Mouse (Mus musculus): ENCODE results near the gene Nck2.

The Nck2 gene

DNA sequence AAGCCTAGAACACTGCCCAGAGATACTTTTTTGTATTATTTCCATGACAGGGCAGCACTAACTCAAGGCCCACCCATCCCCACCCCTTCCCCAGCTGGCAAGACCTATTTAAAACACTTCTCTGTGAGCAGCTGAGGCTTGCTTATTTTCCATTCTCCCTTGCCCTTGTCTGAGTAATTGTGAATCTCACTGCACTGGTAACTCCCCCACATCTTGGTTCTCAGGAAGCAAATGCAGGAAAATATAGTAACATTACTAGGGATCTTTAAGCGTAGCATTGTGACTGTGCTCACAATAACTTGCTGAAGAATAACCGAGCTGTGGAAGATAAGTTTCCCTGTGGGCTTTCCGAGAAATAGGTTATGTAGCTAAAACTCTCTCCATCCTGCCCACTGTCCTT, 24.6 kb downstream of the Nck2 start:
- DNase-seq (ENCODE audit: low spot score): no peak

GRCm38 (mm10) chr1:43470421-43471179, 26.2 kb downstream of the Nck2 start:
- no peak for DNase-seq (ENCODE audit: low spot score)

GRCm38 (mm10) chr1:43471180-43472045, 27.0 kb downstream of the Nck2 start:
- peak; percentile 56 for DNase-seq (ENCODE audit: low spot score)

DNA sequence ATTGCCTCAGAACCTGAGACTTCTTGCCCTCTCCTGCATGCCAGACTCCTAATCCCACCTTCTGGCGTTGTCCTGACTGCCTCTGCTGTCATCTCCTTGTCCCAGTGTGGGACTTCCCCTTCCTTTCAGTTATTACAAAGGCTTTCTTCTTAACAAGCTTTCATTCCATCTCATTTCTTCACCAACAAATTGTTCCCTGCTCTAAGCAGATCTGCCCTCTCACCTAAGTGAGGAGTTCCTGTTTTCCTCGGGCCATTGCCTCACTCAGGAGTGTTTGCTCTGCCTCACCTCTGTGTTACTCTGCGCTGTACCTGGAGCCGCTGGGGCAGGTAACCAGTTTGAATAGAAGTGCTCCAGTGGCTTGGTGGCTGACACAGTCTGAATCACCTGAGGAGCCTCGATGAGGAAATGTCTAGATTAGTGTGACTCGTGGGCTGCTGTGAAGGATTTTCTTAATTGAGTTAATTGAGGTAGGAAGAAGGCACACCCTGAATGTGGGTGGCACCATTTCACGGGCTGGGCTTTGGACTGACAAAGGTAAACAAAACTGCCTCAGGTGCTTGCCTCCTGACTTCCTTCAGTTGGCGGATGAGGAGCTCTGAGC, 27.8 kb downstream of the Nck2 start:
- DNase-seq (ENCODE audit: low spot score): no peak

DNA sequence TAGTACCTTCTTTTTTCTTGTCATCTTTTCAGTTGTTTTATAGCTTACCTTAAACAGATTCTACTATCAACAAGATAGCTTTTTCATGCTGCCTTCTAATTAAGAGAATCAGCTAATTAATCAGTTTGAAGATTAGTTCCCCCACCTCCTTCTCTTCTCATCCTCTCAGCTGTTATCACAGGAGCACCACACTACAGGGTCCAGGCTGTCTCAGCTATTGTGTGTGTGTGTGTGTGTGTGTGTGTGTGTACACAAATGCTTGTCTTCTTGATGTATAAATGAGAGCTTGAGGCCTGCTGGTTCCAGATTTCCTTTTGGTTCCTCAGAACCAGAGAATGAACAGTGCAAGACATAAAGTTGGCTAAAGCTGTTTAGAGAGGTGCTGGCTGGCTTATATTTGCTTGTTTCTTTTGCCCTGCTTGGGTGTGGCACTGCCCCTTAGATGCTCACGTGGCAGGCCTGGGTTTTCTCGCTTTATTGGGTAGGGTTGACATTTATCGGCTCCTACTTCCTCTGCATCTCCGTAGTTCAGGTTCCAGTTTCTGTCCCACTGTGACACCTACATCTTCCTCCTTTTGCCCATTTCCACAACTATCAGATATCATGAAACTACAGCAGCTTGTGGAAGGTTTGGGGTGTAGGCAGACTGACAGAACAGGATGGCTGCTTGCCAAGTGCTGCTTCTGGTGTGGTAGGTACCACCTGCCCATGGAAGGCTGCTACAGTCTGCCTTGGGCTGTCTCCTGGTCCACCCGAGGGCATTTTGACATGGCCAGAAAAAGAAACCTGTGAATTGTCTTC, 29.6 kb downstream of the Nck2 start:
- DNase-seq (ENCODE audit: low spot score): no peak

GRCm38 (mm10) chr1:43474535-43475409, 30.4 kb downstream of the Nck2 start:
- peak; percentile 89 for DNase-seq (ENCODE audit: low spot score)

DNA sequence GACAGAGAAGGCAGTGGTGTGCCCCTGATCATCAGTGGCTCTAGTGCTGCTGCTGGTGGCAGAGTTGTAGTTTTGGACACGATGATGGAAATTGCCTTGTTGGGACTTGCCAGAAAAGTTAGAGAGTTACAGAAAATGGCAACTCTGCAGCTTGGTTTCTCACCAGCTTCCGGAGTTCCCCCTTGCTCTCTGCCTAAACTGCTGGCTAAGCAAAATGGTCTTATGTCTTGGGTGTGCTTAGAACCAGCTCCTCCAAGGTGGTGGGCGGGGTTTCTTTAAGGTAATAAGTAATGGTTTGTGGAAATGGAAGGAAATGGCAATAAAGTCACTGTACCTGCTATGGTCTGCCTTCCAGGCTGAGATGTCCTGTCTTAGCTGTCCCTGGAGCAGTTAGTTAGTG, 33.6 kb downstream of the Nck2 start:
- DNase-seq (ENCODE audit: low spot score): no peak

DNA sequence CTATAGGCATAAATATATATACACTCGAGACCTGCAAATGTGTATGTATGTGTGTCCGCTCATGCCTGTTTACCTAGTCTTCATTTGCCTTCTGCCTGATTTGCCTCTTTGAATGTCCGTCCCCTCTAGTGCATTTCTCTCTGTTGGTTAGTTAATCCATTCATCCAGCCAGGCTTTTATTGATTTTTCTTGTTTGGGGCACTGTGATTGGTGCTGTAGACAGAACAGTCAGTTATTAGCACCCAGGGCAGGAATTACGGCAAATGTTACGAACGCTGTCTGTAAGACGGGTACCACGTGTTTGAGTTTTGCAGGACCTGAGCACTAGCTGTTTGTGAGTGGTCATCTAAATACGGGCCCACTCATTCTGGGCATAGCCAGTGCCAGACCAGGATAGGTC, 40.8 kb downstream of the Nck2 start:
- DNase-seq (ENCODE audit: low spot score): no peak

DNA sequence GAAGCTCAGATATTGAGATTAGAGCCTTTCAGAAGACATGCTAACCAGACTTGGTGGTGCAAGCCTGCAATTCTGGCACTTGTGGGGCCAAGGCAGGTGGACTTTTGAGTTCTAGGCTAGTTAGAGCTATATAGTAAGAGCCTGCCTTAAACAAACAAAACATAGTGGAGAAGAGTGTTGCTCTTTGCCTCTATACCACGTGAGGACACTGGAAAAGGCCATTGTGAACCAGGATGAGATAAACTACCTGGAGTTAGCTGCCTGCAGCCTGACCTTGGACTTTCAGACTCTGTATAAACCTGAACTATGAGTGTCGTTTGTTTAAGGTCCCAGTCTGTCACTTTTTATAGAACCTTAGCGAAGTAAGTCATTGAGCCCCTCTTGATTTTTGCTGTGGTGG, 42.1 kb downstream of the Nck2 start:
- DNase-seq (ENCODE audit: low spot score): no peak

DNA sequence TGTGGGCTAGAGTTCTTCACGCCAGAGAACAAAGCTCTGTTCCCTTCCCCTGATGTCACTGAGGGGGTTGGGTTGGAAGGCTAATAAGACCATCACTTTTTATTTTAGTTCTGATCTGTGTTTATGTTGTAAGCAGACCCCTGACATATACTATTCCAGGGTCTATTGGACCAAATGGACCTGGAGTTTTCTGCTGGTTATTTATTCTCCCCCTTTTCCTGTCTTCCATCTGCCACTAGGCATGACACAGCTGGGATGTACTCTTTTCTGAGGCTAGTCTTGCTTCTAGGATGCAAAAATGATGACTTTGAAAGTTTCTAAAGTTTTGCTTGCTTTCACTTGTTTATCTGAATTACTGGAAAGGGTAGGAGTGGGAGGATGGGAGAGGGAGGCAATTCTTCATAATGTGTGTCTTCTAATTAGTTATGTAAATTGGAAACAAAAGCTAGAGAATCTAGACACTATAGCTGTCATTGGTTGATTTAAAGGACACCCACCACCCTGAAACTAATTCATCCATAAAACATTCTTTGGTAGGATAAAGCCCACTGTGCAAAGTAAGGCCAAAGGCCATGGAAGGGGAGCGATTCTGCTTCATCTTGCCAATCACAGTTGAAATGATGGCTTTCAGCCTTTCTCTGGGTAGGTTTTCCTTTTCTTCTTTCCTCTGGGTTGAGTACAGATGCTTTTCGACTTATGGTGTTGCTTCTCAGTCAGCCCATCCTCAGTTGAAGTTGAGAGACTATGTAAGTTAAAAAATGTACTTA, 42.8 kb downstream of the Nck2 start:
- no peak for DNase-seq (ENCODE audit: low spot score)

DNA sequence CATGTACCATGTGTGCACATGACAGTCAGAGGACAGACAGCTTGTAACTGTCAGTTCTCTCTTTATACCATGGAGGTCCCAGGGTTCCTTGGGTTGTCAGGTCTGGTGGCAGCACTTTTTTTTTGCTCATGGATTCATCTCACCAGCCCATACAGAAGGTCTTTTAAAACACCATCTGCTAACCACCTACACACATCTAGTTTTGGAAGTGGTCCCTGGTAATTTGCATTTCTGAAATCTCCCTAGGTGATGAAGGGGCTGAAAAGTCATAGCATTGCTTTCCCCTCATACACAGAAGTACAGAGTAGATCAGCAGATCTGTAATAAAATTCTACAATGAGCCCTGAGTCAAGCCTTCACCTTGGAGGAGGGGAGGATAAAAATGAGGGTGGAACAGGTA, 44.9 kb downstream of the Nck2 start:
- no peak for DNase-seq (ENCODE audit: low spot score)

DNA sequence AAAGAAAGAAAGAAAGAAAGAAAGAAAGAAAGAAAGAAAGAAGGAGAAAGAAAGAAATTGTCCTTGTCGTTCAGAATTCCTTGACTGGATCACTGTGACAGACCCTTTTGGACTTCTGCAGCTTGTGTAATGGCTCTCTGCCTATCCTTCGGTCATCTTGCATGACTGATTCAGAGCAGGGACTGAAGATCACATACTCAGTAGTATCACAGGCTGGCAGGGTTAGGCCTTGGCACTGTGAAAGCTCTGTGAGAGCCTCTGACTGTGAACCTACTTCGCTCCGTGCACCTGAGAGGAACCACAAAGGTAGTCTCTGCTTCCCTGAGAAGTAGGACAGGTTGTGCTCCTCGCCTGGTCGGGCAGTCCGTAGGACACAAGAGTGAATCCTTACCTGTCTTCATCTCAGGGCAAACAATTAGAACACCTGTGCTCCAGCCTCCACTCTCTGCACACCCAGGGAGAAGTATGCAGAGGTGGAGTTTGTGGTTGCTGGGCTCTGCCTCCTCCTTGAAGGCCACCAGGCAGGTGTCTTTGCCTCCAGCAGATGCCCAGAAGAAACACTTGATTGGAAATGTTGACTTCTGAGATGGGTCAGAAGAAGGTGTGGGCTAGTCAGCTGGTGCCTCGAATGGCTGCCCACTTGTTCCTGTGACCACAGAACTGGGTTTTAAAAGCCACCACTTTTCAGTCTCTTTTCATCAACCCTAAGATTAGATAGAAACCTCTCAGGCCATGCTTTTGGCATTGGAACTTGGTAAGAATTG, 47.3 kb downstream of the Nck2 start:
- no peak for DNase-seq (ENCODE audit: low spot score)

DNA sequence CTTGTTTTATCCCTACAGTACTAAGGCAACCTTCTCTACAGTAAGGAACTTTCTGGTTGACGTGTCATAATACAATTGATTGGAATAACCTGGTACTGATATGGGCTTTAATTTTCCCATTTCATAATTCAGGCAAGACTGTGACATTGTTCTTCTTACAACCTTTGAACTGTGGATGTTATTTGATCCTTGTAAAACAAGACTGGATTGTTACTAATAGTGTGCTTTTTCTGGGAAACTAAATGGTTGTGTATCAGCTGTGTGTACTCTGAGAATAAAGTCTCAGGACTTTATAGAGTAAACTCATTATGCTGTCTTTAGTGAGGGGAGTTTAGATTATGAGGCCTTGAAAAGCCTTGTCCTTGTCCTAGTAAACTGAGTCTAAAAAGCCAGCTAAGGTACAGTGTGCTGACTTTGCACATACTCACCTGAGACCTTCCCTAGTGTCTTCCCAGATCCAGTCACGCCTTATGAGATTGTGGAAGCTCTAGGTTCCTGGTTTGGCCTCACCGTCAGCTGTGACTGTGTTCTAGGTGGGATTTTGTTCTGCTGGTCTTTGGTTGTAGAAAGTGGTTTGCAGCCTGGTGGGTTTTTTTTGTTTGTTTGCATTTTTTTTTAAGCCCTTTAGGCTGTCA, 48.5 kb downstream of the Nck2 start:
- no peak for DNase-seq (ENCODE audit: low spot score)

GRCm38 (mm10) chr1:43496051-43496450, 51.7 kb downstream of the Nck2 start:
- DNase-seq (ENCODE audit: low spot score): peak; percentile 78

DNA sequence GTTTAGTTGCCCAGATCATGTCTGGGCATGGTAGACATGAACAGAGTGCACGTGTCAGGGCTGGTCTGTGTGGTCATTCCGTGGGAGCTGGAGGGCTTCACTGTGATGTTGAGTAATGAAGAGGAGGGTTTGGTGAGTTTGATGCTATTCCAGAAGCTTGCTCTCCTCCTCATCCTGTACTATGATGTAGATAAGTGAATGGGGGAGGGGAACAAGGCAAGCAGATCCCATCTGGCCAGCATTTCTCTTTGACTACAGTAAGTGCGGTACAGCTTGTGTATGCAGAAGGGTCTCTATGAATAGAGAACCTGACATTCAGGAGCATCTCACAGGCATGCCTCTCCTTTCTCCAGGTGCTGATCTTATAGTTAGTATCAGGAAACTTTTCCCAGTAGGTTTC, 52.6 kb downstream of the Nck2 start:
- no peak for DNase-seq (ENCODE audit: low spot score)

GRCm38 (mm10) chr1:43497951-43498350, 53.6 kb downstream of the Nck2 start:
- DNase-seq (ENCODE audit: low spot score): no peak

- no peak for DNase-seq (ENCODE audit: low spot score)
These were observed 55.7 kb downstream of the Nck2 start for GRCm38 (mm10) chr1:43500121-43500520.

- no peak for DNase-seq (ENCODE audit: low spot score)
These were observed 57.0 kb downstream of the Nck2 start for GRCm38 (mm10) chr1:43501143-43501919.
